In the genomic region with DNA sequence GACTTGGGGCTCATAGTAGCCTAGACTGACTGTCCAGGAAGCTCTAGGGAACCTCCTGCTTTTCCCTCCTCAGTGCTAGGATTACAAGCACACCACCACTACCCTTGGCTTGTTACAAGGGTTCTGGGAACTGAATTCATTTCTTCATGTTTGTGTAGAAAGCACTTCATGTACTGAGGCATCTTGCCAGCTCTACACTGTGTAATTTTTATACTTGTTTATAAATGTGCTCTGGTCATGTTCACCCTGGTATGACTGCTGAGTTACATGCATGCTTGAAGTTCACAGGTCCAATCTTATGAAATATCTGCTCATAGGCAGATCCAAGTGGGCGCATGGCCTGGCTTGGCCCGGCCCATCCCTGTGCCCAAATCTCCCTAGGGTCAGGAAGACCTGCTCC, we compare ENCODE assay signal across 16 mouse cellular contexts.
"Had no signal": no experiment of that assay in that cellular context is flagged by ENCODE, and none has a peak within 500 bp of the region (broad histone marks: within the 10 kb centered on the region; RNA-seq: fewer than 3 reads in every experiment).

No protein-coding gene starts in this region.

- ATAC-seq: inflammation-experienced regulatory T-cells, adult 6 months; intestine, embryonic 16.5 days; midbrain, embryonic 13.5 days had no signal

- H3K27me3 ChIP-seq: limb, embryonic 12.5 days; limb, embryonic 15.5 days; liver, embryonic 13.5 days; midbrain, embryonic 13.5 days had no signal

- H3K36me3 ChIP-seq: limb, embryonic 12.5 days; limb, embryonic 15.5 days; liver, embryonic 13.5 days; midbrain, embryonic 13.5 days had no signal

- H3K27ac ChIP-seq: limb, embryonic 12.5 days; limb, embryonic 15.5 days; liver, embryonic 13.5 days; macrophage; midbrain, embryonic 13.5 days; stomach, postnatal 0 days had no signal

- H3K4me2 ChIP-seq: limb, embryonic 12.5 days; limb, embryonic 15.5 days; liver, embryonic 13.5 days; lung, embryonic 14.5 days; midbrain, embryonic 13.5 days had no signal

- H3K9ac ChIP-seq: limb, embryonic 12.5 days; limb, embryonic 15.5 days; liver, embryonic 13.5 days; lung, embryonic 14.5 days; midbrain, embryonic 13.5 days had no signal

- H3K9me3 ChIP-seq: limb, embryonic 12.5 days; limb, embryonic 15.5 days; liver, embryonic 13.5 days; midbrain, embryonic 13.5 days had no signal

- H3K4me3 ChIP-seq: limb, embryonic 12.5 days; limb, embryonic 15.5 days; liver, embryonic 13.5 days; midbrain, embryonic 13.5 days had no signal

- H3K4me1 ChIP-seq: limb, embryonic 12.5 days; limb, embryonic 15.5 days; liver, embryonic 13.5 days had no signal

- DNase-seq: kidney, adult 18-20 months; kidney, adult 9 months; kidney, postnatal 14 days; kidney, postnatal 4 days; left cerebral cortex, postnatal 4 days; liver, embryonic 13.5 days; lung, embryonic 14.5 days; thymus, adult 2 months; thymus, postnatal 14 days had no signal
